Mouse (Mus musculus) heart, adult 2 months (tissue): ENCODE results near the gene Pcdh11x.

Experiments
- CTCF ChIP-seq: fragments of 200-600 bp; IDR thresholded peaks from 2 replicates; pipeline ENCODE4 v1.8.1; 2022; ENCODE audit warnings: antibody characterized with exemption, mild to moderate bottlenecking, moderate library complexity
- EP300 ChIP-seq: fragments of 200-500 bp; IDR thresholded peaks from 2 replicates; pipeline ENCODE4 v1.6.1; 2011; ENCODE audit warnings: low read depth, low read length, control low read depth; ENCODE audit not compliant: insufficient read depth
- POLR2A ChIP-seq: fragments of 200-500 bp; IDR thresholded peaks from 2 replicates; pipeline ENCODE4 v1.6.1; 2011; ENCODE audit warnings: mild to moderate bottlenecking, low read depth, low read length, control low read depth; ENCODE audit not compliant: insufficient read depth

DNA sequence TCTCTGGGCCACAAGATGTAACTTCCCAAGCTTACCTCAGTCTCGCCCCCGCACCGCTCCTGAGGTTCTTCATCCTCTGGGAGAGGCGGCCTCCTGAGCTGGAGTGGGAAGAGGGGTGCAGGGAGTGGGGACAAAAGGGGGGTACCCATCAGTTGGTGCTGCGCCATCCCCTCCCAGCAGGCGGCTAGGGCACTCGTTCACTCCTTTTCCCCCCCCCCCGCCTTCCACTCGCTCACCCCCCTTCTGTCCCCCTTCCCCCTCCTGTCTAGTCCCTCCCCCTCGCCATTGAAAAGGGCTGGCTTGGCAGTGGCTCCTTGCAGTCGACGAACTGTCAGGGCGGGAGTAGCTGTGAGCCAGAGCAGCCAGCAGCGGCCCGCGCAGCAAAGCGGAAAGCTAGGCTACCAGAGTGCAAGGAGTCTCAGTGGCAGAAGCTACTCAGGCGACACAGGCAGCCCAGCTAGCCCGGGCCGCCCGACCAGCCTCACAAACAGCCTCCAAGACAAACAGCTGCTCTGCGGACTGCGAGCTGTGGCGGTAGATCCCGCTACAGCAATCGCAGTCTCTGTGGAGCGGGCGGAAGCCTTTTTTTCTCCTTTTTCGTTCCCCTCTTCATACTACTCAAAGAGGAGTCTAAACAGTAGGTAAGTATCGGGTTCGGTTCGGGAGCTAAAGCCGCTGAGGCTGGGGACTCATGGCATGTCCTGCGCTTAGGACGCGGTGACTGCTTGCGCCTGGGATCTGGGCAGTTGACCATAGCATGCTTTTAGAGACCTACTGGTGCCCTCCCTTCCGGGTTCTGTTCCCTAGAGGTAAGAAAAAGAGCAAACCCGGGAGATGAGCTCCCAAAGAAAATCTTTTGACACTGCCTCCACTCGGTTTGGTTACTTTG, at the start of gene Pcdh11x:
- no peak for TF ChIP-seq CTCF
- TF ChIP-seq POLR2A: no peak
- TF ChIP-seq EP300: no peak
